Mouse (Mus musculus) thymus, postnatal 10 days (tissue): ENCODE measurements around the gene Atp8a2.

Experiments used
- DNase-seq, 2 experiments: peaks; one replicate each; pipeline ENCODE4 v3.0.0; 2021; ENCODE audit warnings: low spot score in 2 of 2

Gene Atp8a2

GRCm38 (mm10) chr14:59919865-59920264 is 277.1 kb downstream of the Atp8a2 start:
- no peak for DNase-seq

DNA sequence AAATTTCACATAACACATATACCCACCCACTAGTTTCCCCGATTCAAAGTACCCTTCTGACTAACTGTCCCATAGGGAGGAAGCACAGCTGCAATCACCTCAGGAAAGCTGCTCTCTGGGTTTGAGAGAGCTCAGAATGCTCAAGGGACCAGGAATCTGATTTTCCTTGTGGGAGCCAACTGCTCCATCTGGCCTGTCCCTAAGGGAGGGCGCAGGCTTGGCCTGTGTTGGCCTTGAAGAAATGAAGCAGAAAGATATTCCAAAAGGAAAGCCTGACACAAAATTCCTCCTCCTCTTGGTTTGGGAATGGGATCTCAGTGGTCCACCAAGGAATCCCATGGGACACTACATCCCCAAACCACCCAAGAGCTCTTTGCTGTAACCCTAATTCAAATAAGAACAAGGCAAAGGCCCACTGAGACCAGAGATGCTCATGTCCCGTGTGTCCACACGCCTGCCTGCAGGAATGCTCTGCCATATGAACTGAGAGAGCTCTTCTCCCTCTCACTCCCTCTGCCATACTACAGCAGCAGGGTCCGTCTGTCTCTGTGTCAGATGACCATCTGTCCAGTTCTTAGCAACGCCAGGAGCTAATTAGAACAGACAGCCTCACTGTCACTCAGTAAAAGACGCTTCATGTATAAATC is 293.4 kb downstream of the Atp8a2 start:
- DNase-seq = no peak

DNA sequence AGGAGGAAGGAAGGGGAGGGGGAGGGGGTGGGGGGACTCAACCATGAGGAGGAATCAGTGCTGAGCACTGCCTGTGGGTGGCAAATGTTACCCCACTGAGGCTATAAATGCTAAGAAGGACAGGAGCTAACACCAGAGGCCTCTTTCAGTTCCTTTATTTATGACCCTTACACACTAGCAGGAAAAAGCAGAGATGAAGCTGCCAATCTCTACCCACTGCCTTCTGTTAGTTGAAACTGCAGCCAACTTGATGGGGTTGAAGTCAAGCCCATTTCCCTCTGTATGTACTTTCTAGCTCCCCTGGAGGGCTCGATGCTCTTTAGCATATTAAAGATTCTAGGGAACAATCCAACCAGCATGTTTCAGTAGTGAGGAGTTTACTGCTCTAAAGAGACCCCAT is 303.0 kb downstream of the Atp8a2 start:
- no peak for DNase-seq

GRCm38 (mm10) chr14:59892084-59892483 is 304.9 kb downstream of the Atp8a2 start:
- no peak for DNase-seq

DNA sequence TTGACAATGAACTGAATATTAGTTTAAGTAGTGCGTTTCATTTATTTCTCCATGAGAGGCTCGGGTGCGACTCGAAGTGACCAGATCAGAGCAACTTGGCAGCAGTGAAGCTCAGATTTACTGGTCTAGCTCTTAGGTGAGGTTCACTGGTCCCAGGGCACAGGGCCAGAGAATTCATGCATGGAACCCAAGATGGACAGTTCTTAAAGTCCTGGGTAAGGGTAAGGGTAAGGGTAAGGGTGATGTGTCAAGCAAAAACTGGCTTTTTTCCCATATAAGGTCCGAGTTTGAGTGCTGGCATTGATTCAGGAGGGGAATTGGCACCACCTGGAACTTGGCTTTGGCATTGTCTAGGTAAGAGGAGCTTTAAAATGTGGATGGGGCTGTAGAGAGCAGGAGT is 305.5 kb downstream of the Atp8a2 start:
- no peak for DNase-seq

DNA sequence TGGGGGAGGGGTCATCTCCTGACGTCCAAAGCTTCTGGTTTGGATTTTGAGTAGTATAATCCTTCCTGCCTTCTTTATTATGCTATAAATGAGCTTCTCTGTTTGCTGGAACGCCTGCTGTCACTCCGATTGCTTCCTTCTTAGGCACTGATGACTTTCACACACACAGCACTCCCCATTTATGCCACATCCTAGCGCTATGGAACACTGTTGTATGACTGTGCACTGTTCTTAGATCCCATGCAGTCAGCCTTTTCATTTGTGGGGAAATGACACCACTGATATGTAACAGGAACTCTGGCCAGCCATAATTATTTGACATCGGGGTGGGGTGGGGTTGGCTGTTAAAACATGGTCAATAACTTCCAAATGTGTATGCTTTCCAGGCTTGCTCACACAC is 306.2 kb downstream of the Atp8a2 start:
- DNase-seq = no peak

- DNase-seq = no peak
These were observed 306.9 kb downstream of the Atp8a2 start for GRCm38 (mm10) chr14:59890107-59890506.

DNA sequence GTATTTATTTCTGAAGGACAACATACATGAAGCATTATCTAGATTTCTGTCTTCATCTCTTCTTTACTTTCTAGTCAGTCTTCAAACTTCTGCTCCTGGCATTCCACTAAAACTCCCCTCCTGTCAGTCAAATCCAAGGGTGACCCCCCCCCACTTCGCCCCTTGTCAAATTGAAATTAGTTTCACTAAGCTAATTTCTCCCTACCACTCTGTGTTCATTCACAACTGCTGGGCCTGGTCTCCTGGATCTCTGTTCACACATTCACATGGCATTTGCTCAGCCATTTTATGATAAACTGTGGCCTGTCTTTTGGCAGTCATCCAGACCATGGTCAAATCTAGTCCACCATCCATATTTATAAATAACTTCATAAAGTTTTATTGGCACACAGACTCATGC is 308.5 kb downstream of the Atp8a2 start:
- DNase-seq = no peak

DNA sequence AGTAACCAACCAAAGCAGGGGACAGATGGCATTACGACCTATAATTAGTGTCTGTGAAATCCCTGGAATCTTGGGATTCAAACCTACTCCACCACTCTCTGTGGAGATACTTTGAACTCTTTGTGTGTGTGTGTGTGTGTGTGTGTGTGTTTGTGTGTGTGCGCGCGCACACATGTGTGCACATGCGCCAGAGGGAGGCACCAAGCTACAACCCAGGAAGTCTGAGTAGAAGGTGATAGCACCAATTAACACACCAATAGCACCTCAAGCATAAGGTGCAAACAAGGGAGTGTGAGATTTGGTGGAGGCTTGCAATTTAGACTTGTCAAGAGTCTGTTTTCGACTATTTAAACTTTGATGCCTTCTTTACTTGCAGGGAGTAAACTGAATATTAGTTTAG is 308.9 kb downstream of the Atp8a2 start:
- DNase-seq = no peak

DNA sequence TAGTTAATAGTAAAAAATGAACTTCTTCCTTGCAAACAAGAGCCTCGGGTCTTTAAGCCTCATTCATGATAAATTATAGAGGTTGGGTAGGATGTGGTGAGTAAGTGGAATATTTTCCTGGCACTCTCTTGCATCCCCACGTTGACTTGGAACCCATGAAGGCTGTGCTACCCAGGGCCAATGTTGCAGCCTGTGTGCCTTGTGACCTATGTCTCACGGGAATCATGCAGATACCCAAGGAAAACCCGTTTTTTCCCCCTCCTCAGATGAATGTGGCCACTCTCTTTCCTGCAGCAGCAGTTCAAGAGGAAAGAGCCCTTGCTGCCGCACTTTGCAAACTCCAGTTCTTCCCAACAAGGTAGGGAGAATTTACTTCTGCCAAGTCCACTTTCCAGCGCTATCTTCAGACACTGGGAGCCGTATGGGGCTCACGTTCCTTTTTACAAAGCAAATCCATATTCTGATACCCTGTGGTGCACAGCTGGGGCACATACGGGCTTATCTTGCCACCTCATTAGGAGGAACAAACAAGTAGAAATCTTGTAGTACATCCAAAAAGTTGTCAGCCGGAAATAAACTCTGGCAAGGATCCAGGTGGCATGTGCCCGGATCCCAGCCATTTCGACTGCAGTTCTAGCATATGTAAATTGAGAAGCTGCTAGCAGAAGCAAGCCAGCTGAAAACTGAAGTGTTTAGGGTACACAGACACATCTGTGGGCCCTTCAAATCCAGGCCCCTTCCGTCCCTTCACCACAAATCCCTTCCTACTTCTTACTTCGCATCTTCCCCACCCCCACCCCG is 309.7 kb downstream of the Atp8a2 start:
- peak in 1 of 2 experiments; percentile 7 for DNase-seq

DNA sequence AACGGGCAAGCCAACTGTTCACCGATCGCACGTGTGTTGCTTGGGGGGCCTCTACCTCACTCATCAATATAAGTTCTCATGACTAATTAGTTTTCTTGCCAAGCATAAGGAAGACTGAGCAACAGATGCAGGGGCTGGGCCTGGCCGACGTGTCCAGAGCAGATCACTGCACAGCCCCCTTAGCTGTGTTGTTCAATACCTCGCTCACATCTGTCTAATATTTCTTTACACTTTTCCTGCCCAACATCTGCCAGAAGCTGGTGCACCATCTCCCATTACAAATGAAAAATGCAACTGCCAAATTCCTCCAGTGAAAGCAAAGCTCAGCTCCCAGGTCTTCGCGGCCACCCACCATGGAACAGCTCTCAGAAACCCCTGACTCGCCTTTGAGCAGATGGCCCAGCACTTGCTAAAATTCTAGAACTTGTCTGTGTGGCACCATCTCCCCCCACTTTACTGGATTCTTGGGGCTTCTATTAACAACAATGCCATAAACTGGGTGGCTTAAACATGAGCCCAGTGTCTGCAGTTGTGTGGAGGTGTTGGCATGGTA is 313.4 kb downstream of the Atp8a2 start:
- DNase-seq = no peak

- no peak for DNase-seq
These were observed 316.1 kb downstream of the Atp8a2 start for GRCm38 (mm10) chr14:59880829-59881228.

DNA sequence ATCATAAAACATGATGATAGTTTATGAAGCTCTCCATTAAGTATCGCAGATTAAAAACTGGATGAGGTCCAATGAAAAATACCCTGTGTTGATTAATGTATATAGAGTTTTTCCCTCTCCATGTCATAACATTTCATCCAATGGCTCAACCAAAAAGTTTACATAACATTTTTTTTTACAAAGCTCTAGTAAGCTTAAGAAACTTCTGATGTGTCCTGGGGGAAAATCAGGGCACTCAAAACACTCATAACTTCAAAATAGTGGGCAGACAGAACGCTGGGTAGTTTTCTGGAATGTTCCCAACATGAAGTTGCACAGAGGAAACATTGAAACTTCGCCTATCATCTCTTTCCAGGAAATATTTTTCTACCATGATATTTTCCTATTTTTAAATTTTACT is 318.7 kb downstream of the Atp8a2 start:
- DNase-seq = no peak

DNA sequence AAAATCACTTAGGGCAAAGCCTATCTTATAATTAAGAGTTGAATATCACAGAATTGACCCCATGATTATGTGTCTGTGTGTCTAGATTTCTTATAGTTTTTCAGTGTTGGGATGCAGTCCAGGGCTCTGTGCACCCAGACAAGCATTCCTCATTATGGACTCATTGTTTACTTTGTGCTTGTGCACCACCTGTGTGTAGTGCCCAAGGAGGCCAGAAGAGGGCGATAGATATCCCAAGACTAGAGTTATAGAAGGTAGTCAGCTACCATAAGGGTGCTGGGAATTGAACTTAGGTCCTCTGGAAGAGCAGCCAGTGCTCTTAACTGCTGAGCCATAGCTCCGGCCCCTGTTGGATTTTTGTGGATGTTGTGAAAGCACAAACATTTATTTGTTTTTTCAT is 320.5 kb downstream of the Atp8a2 start:
- no peak for DNase-seq

DNA sequence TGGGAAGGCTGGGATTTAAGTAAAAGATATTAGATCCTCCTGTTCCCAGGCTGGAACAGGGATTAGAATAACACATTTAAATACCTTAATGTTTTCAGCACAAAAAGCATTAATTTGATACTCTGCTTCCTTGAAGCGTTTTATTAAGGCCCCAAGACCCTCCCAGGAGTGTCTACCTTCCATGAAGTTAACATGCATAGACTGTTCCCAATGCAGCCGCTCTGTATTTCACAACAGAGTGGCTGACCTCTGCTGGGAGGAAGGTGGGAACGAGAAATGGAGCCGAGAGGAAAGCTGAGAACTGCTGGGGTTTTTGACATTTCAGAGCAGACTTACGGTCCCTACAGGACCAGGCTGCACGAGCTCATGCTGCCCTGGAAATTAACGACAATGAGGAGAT is 328.6 kb downstream of the Atp8a2 start:
- no peak for DNase-seq

- DNase-seq = no peak
These were observed 329.2 kb downstream of the Atp8a2 start for GRCm38 (mm10) chr14:59867749-59868148.

DNA sequence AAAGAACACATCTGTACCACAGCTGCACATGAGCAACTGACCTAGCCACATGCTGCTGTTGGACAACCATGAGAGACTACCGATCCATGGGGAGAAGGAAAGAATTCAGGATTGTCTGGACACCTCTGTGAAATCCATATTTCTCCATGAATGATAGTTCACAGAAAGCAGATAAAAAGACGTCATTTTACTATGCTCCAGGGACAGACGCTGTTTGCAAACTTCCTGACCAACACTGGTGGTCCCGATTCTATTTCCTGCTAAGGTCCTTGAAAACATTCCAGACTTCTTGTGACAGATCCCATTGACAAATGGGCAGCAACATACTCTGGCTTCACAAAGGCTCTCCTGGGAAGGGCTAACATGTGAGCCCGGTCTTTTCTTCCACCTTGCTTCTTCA is 331.0 kb downstream of the Atp8a2 start:
- no peak for DNase-seq

DNA sequence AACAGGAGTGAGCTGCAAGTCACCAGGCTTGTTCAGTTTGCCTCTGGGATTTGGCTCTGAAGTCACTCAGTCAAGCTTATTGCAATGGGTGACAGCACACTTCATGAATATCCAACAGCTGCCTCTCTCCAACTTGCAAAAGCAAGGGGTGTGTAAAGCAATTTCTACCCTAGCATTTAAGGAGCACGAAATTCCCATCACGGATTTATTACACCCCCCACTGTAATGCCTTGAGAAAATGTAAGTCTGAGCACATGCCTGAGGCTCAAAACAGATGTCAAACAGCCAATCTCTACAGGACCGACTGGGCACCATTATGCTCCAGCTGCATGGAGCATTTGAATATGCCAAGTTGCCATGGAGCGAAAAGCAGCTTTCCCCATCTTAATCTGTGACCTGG is 334.6 kb downstream of the Atp8a2 start:
- DNase-seq = no peak

DNA sequence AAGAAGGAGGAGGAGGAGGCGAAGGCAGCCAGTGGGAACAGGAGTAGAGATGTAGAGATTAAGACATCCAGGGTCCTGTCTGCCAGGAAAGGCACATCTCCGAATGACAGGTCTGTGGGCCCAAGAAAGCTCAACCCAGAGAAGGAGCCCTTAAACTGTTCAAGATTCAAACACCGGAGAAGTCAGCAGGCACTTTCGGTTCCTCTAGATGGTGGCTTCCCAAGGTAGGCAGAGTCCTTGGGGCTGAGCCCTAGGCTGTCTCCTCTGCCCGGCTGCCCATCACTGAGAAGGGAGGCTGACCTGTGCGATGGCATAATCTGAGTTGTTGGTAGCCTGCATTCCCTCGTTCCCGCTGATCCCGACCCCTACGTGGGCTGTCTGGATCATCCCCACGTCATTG is 337.1 kb downstream of the Atp8a2 start:
- DNase-seq = peak in 1 of 2 experiments; percentile 7

- peak; percentile 75 to 83 for DNase-seq
These were observed 338.3 kb downstream of the Atp8a2 start for GRCm38 (mm10) chr14:59858501-59859225.

- DNase-seq = no peak
These were observed 343.8 kb downstream of the Atp8a2 start for GRCm38 (mm10) chr14:59853139-59853538.

DNA sequence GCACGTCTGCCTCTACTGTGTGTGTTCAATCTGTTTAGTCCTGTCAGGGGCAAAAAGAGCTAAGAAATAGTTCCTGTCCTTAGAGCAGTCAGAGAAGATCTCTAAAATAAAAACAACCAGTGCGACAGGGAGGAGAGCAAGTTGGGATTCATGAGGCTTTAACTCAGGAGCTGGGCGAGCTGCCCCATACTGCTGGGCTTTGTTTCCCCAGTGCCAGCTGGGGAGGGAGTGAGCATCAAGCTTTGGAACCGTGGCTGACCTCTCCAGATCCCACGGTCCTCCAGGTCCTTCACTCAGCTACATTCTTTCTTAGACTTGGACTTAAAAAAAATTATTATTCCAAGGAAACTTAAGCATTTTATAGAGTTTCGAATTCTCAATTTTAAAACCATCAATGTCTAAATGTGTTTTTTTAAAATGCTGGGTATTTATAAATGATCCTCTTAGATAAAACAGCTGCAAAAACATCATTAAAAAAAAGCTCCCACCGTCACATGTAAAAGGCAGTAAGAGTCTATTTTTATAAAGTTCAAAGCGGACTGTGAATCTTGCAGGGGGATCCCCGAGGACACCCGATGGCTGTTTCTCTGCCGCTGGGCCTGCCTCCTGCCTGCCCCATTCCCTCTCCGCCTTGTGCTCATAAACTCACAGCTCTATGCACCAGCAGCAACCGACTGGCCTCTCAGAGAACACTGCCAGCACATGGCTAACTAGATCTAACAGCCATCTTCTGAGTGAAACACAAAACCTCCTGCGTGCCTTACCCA is 350.2 kb downstream of the Atp8a2 start:
- DNase-seq = no peak
